Mouse (Mus musculus): ENCODE results near the gene Arhgap19.

GRCm38 (mm10) chr19:41797536-41797935 is 4.3 kb downstream of the Arhgap19 start:
- TF ChIP-seq CTCF (IDR thresholded peaks at IDR 0.05; ENCODE audit: low read depth) (no peak), EP300 (IDR thresholded peaks at IDR 0.05; ENCODE audit: low read depth) (no peak)
